Mouse (Mus musculus) lung, postnatal 14 days (tissue): ENCODE results near the gene Iqcc.
A peak's percentile ranks its signal among the peaks of the same experiment; 100 is the strongest.

Experiments used
- DNase-seq: peaks from one replicate; pipeline ENCODE4 v3.0.0; 2021

Iqcc gene

GRCm38 (mm10) chr4:129618786-129619691 is at the start of gene Iqcc:
TSS of gene Iqcc (minus strand) at chr4:129619099.
- peak; percentile 97 for DNase-seq

GRCm38 (mm10) chr4:129662255-129662813 is 43.4 kb upstream of the Iqcc start:
- DNase-seq: no peak

GRCm38 (mm10) chr4:129661584-129661983 is 42.7 kb upstream of the Iqcc start:
- no peak for DNase-seq

GRCm38 (mm10) chr4:129654770-129655169 is 35.9 kb upstream of the Iqcc start:
- DNase-seq: no peak

- DNase-seq: no peak
These were observed 31.5 kb upstream of the Iqcc start for GRCm38 (mm10) chr4:129650359-129650758.

- no peak for DNase-seq
These were observed 29.8 kb upstream of the Iqcc start for GRCm38 (mm10) chr4:129648656-129649055.

GRCm38 (mm10) chr4:129645204-129645603 is 26.3 kb upstream of the Iqcc start:
- no peak for DNase-seq

GRCm38 (mm10) chr4:129641756-129642155 is 22.9 kb upstream of the Iqcc start:
- DNase-seq: no peak

- DNase-seq: peak; percentile 96
These were observed 22.0 kb upstream of the Iqcc start, which contains the start of gene Txlna for GRCm38 (mm10) chr4:129640638-129641467. TSS of gene Txlna (minus strand) at chr4:129641065.

GRCm38 (mm10) chr4:129640101-129640637 is 21.3 kb upstream of the Iqcc start:
- peak; percentile 47 for DNase-seq

GRCm38 (mm10) chr4:129639221-129639620 is 20.3 kb upstream of the Iqcc start:
- no peak for DNase-seq

GRCm38 (mm10) chr4:129633852-129634251 is 15.0 kb upstream of the Iqcc start:
- DNase-seq: no peak

GRCm38 (mm10) chr4:129631867-129632266 is 13.0 kb upstream of the Iqcc start:
- DNase-seq: no peak

GRCm38 (mm10) chr4:129630944-129631343 is 12.0 kb upstream of the Iqcc start:
- peak; percentile 65 for DNase-seq

GRCm38 (mm10) chr4:129626035-129626434 is 7.1 kb upstream of the Iqcc start:
- no peak for DNase-seq

GRCm38 (mm10) chr4:129625496-129625895 is 6.6 kb upstream of the Iqcc start:
- no peak for DNase-seq

- DNase-seq: peak; percentile 61
These were observed 6.1 kb upstream of the Iqcc start for GRCm38 (mm10) chr4:129625029-129625370.

- DNase-seq: peak; percentile 81
These were observed 5.6 kb upstream of the Iqcc start for GRCm38 (mm10) chr4:129624281-129625028.

- peak; percentile 65 for DNase-seq
These were observed 4.8 kb upstream of the Iqcc start, which contains the start of gene Ccdc28b for GRCm38 (mm10) chr4:129623681-129624091. TSS of gene Ccdc28b (minus strand) at chr4:129623947.

- no peak for DNase-seq
These were observed 4.1 kb upstream of the Iqcc start for GRCm38 (mm10) chr4:129622803-129623535.

- no peak for DNase-seq
These were observed 3.4 kb upstream of the Iqcc start for GRCm38 (mm10) chr4:129622120-129622802.
